Mouse (Mus musculus) liver, embryonic 13.5 days (tissue): Measurements from ENCODE around the gene Agbl4. TPM values are rescaled to one million over a fixed set of nuclear protein-coding genes. Genes with fewer than 3 reads are reported as not detected.

Experiments
- ATAC-seq: fragments of 200-750 bp; cut with Nextera tagmentation; 2 replicates; pipeline ENCODE4 v1.8.0; 2017; ENCODE audit warnings: low read depth, mild to moderate bottlenecking, moderate number of reproducible peaks, moderate library complexity
- DNase-seq: peaks from one replicate; pipeline ENCODE4 v3.0.0; 2022
- H3K27ac ChIP-seq: fragments of 300-500 bp; sonication (generic); 2 replicates; pipeline ENCODE4 v1.5.1; 2015; ENCODE audit warnings: moderate library complexity, mild to moderate bottlenecking, inconsistent platforms
- H3K27me3 ChIP-seq: fragments of 300-500 bp; sonication (generic); 2 replicates; pipeline ENCODE4 v1.6.1; 2015; ENCODE audit warnings: mild to moderate bottlenecking, inconsistent platforms
- H3K36me3 ChIP-seq: fragments of 300-500 bp; sonication (generic); 2 replicates; pipeline ENCODE4 v1.6.1; 2015; ENCODE audit warnings: mild to moderate bottlenecking, inconsistent platforms
- H3K4me1 ChIP-seq: fragments of 300-500 bp; sonication (generic); replicated peaks from 2 replicates; pipeline ENCODE4 v1.6.1; 2015; ENCODE audit warnings: inconsistent platforms
- H3K4me2 ChIP-seq: fragments of 300-500 bp; sonication (generic); 2 replicates; pipeline ENCODE4 v1.6.1; 2015; ENCODE audit warnings: inconsistent platforms, mild to moderate bottlenecking, moderate library complexity
- H3K4me3 ChIP-seq: fragments of 300-500 bp; sonication (generic); replicated peaks from 2 replicates; pipeline ENCODE4 v1.5.1; 2015; ENCODE audit warnings: mild to moderate bottlenecking, inconsistent platforms
- H3K9ac ChIP-seq: fragments of 300-500 bp; sonication (generic); 2 replicates; pipeline ENCODE4 v1.6.1; 2015; ENCODE audit warnings: mild to moderate bottlenecking, inconsistent platforms
- H3K9me3 ChIP-seq: fragments of 300-500 bp; sonication (generic); replicated peaks from 2 replicates; pipeline ENCODE4 v1.6.1; 2016; ENCODE audit warnings: inconsistent platforms
- WGBS: fragments of 180-500 bp; shearing (Covaris S2); methylation state at CpG from one replicate; pipeline ENCODE4 v1.1.7; 2015; ENCODE audit not compliant: insufficient replicate concordance; 5-methylcytosine and 5-hydroxymethylcytosine counted together
- polyA plus RNA-seq: library from polyadenylated mRNA; unstranded; fragments of >200 nt; fragmentation: Nextera tagmentation; extraction: Ambion mirVana; gene quantifications from 2 replicates; pipeline ENCODE4 v1.2.1, GENCODE M21; 2015

Agbl4 gene
- polyA plus RNA-seq, 1 experiment from 2014 or later = not detected

GRCm38 (mm10) chr4:111281836-111282235 is 884.4 kb downstream of the Agbl4 start:
- no peak overlapping the region for H3K4me3 ChIP-seq
- H3K27me3 ChIP-seq = no peaks in the 10 kb centered on the region
- no peak overlapping the region for H3K27ac ChIP-seq
- no peak for ATAC-seq
- WGBS = 62% methylated on average over 4 of the region's 4 CpGs
- H3K9ac ChIP-seq = no peak overlapping the region
- no peak overlapping the region for H3K4me2 ChIP-seq
- H3K9me3 ChIP-seq = no peaks in the 10 kb centered on the region
- no peaks in the 10 kb centered on the region for H3K4me1 ChIP-seq
- no peaks in the 10 kb centered on the region for H3K36me3 ChIP-seq
- no peak for DNase-seq

- no peak overlapping the region for H3K27ac ChIP-seq
- ATAC-seq (no peak), DNase-seq (no peak)
- 73% methylated on average over 2 of the region's 2 CpGs for WGBS
- H3K36me3 ChIP-seq = no peaks in the 10 kb centered on the region
- no peaks in the 10 kb centered on the region for H3K4me1 ChIP-seq
- H3K27me3 ChIP-seq = no peaks in the 10 kb centered on the region
- H3K4me2 ChIP-seq = no peak overlapping the region
- H3K4me3 ChIP-seq = no peak overlapping the region
- H3K9me3 ChIP-seq = no peaks in the 10 kb centered on the region
- H3K9ac ChIP-seq = no peak overlapping the region
Measured at GRCm38 (mm10) chr4:111284625-111285024, 887.2 kb downstream of the Agbl4 start.

- H3K27me3 ChIP-seq = no peaks in the 10 kb centered on the region
- no peak overlapping the region for H3K4me3 ChIP-seq
- H3K9ac ChIP-seq = no peak overlapping the region
- H3K4me2 ChIP-seq = no peak overlapping the region
- H3K36me3 ChIP-seq = no peaks in the 10 kb centered on the region
- WGBS = 39% methylated on average over 3 of the region's 3 CpGs
- ATAC-seq = no peak
- no peaks in the 10 kb centered on the region for H3K4me1 ChIP-seq
- H3K27ac ChIP-seq = no peak overlapping the region
- DNase-seq = no peak
- no peaks in the 10 kb centered on the region for H3K9me3 ChIP-seq
Measured at GRCm38 (mm10) chr4:111294528-111295241, 897.2 kb downstream of the Agbl4 start.

- H3K4me2 ChIP-seq = no peak overlapping the region
- ATAC-seq = no peak
- H3K36me3 ChIP-seq = no peaks in the 10 kb centered on the region
- H3K27ac ChIP-seq = no peak overlapping the region
- no peak overlapping the region for H3K9ac ChIP-seq
- WGBS = 57% methylated on average over 1 of the region's 1 CpGs
- DNase-seq = no peak
- H3K4me1 ChIP-seq = no peaks in the 10 kb centered on the region
- no peaks in the 10 kb centered on the region for H3K27me3 ChIP-seq
- no peak overlapping the region for H3K4me3 ChIP-seq
- no peaks in the 10 kb centered on the region for H3K9me3 ChIP-seq
Measured at GRCm38 (mm10) chr4:111306518-111306917, 909.1 kb downstream of the Agbl4 start.

- ATAC-seq (no peak), DNase-seq (no peak)
- Histone ChIP-seq H3K4me2 (no peak overlapping the region), H3K27me3 (no peaks in the 10 kb centered on the region), H3K4me1 (no peaks in the 10 kb centered on the region), H3K4me3 (no peak overlapping the region), H3K9me3 (no peaks in the 10 kb centered on the region), H3K9ac (no peak overlapping the region), H3K36me3 (no peaks in the 10 kb centered on the region), H3K27ac (no peak overlapping the region)
- WGBS = 56% methylated on average over 7 of the region's 7 CpGs
Measured at GRCm38 (mm10) chr4:111307166-111307565, 909.7 kb downstream of the Agbl4 start.

DNA sequence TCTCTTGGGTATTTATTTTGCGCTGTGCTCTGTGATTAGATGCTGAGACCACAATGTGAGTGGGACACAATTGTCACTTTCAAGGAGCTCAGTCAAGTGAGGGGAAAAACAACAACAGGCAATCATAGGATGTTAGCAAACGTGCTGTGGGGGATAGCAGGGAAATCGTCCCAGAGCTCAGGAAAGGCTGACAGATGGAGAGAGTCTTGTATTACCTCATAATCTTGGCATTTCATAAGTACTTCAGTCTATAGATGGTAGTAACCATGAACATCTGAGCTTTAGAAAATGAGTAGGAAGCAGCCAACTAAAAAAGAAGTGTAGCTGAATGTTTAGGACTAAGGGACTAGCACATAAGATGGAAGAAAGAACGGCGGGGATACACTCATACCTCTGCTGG is 910.2 kb downstream of the Agbl4 start:
- ATAC-seq (no peak), DNase-seq (no peak)
- no peak overlapping the region for H3K9ac ChIP-seq
- 53% methylated on average over 5 of the region's 5 CpGs for WGBS
- H3K27ac ChIP-seq = no peak overlapping the region
- no peaks in the 10 kb centered on the region for H3K36me3 ChIP-seq
- no peak overlapping the region for H3K4me3 ChIP-seq
- no peaks in the 10 kb centered on the region for H3K4me1 ChIP-seq
- no peak overlapping the region for H3K4me2 ChIP-seq
- H3K27me3 ChIP-seq = no peaks in the 10 kb centered on the region
- no peaks in the 10 kb centered on the region for H3K9me3 ChIP-seq

DNA sequence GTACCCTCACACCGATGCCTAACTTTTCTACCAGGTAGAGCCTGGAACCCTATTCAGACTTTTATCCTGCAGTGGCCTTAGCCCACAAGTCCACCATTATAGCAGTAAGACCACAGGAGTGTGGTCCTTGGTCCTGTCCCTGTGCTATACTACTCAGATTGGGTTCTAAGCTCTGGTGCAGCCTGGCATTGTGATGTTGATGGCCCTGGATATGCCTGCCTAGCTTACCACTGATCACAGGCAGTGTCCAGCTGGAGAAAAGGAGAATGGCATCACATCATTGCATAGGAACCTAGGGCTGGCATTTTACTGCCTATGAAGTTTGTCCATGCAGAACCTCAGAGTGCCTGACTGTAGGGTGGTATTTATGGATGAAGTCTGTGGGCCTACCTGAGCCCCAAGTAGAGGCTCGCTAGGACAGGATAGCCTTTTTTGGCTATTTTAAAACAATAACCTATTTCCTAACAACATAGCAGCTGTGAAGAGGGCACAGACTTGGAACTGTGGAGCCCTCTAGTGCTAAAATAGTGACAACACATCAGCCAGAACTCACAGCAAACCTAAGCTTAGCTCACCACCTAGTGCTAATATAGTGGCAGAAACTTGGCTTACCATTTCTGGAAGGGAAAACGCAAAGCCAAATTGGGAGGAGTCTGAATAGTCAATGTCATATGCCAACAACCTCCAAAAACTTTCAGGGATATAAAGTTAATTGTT is 911.3 kb downstream of the Agbl4 start:
- Histone ChIP-seq H3K27me3 (no peaks in the 10 kb centered on the region), H3K9ac (no peak overlapping the region), H3K9me3 (no peaks in the 10 kb centered on the region), H3K27ac (no peak overlapping the region), H3K4me3 (no peak overlapping the region), H3K4me1 (no peaks in the 10 kb centered on the region), H3K4me2 (no peak overlapping the region), H3K36me3 (no peaks in the 10 kb centered on the region)
- ATAC-seq (no peak), DNase-seq (no peak)
- WGBS = 55% methylated on average over 3 of the region's 3 CpGs

GRCm38 (mm10) chr4:111327094-111327493 is 929.6 kb downstream of the Agbl4 start:
- Histone ChIP-seq H3K4me3 (no peak overlapping the region), H3K9ac (no peak overlapping the region), H3K36me3 (no peaks in the 10 kb centered on the region), H3K27me3 (no peaks in the 10 kb centered on the region), H3K9me3 (no peaks in the 10 kb centered on the region), H3K4me2 (no peak overlapping the region), H3K27ac (no peak overlapping the region), H3K4me1 (no peaks in the 10 kb centered on the region)
- WGBS = 67% methylated on average over 11 of the region's 11 CpGs
- no peak for DNase-seq
- no peak for ATAC-seq

DNA sequence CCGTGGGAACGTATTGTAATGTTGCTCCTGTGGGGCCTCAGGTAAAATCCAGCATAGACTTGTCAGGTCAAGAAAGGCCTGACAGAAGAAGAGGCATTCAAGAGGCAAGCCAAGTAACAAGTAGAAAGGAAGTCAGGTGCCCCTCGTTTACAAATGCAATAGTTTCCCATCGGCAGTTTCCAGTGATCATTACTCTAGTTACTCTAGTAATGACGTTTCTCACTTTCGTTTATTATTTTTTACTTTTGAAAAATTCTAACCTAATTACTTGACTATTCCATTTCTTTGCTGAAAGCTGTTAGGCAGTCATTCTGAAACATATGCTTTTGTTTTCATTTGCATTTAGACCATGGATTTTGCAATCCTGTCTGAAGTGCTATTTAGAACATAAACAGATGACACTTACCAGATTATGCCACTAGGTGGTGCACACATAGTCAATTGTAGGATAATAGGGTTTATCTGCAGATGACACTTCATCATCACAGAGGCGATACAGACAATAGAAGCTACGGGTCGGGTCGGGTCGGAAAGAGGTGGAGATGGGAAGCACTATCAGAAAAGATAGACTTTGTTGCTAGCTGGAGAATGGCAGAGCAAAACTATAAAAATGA is 930.4 kb downstream of the Agbl4 start:
- no peak for ATAC-seq
- Histone ChIP-seq H3K9me3 (no peaks in the 10 kb centered on the region), H3K27me3 (no peaks in the 10 kb centered on the region), H3K4me2 (no peak overlapping the region), H3K36me3 (no peaks in the 10 kb centered on the region), H3K27ac (no peak overlapping the region), H3K4me3 (no peak overlapping the region), H3K9ac (no peak overlapping the region), H3K4me1 (no peaks in the 10 kb centered on the region)
- DNase-seq = no peak
- WGBS = 51% methylated on average over 11 of the region's 11 CpGs

DNA sequence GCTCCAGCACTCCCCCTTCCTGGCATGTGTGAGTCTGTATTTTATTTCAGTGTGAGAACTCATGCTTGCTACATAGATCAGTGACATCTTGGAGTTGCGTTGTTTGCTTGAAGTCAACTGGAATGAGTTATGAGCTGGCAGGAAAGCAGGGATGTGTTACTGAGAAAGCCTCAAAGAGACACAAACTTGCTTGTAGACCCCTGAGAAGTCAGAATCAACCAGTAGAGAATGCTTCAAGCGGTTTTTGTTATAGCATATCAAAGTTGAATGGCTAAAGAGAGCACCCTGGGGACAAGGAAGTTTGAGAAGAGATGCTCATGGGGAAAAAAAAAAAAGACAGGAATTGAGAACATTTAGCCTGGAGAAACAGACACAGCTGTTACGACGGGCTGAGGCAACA is 932.0 kb downstream of the Agbl4 start:
- ATAC-seq (no peak), DNase-seq (no peak)
- H3K4me2 ChIP-seq = no peak overlapping the region
- no peak overlapping the region for H3K9ac ChIP-seq
- H3K4me1 ChIP-seq = no peaks in the 10 kb centered on the region
- no peaks in the 10 kb centered on the region for H3K27me3 ChIP-seq
- H3K36me3 ChIP-seq = no peaks in the 10 kb centered on the region
- H3K9me3 ChIP-seq = no peaks in the 10 kb centered on the region
- no peak overlapping the region for H3K4me3 ChIP-seq
- 67% methylated on average over 4 of the region's 4 CpGs for WGBS
- no peak overlapping the region for H3K27ac ChIP-seq

GRCm38 (mm10) chr4:111332864-111333263 is 935.4 kb downstream of the Agbl4 start:
- Histone ChIP-seq H3K27me3 (no peaks in the 10 kb centered on the region), H3K4me3 (no peak overlapping the region), H3K9me3 (no peaks in the 10 kb centered on the region), H3K4me1 (no peaks in the 10 kb centered on the region), H3K36me3 (no peaks in the 10 kb centered on the region), H3K4me2 (no peak overlapping the region), H3K9ac (no peak overlapping the region), H3K27ac (no peak overlapping the region)
- ATAC-seq (no peak), DNase-seq (no peak)
- 65% methylated on average over 4 of the region's 4 CpGs for whole genome bisulfite sequencing
